ENCODE assay signal across 12 mouse cellular contexts in genomic region chr5:116822141-116822540, GRCm38 (mm10).
DNase-seq lines count a peak whose midpoint lies in the region; ATAC-seq lines count a peak whose summit lies in the region.
"Had no signal": no experiment of that assay in that cellular context is flagged by ENCODE, and none has a peak within 500 bp of the region (broad histone marks: within the 10 kb centered on the region; RNA-seq: fewer than 3 reads in every experiment).

No protein-coding gene starts in this region.

- 38% methylated on average over 14 of the region's 14 CpGs for WGBS in forebrain, embryonic 16.5 days
- WGBS in midbrain, embryonic 14.5 days, result 19% methylated on average over 14 of the region's 14 CpGs

- no peak overlapping the region for H3K4me2 ChIP-seq in forebrain, embryonic 16.5 days (ENCODE audit: low read length)
- peak overlapping the region; percentile 25; the same call in 1 of the 2 replicates for H3K4me2 ChIP-seq in midbrain, embryonic 14.5 days (ENCODE audit: low read length)
- H3K4me2 ChIP-seq: kidney, embryonic 15.5 days; liver, embryonic 11.5 days had no signal

- no peaks in the 10 kb centered on the region for H3K27me3 ChIP-seq in forebrain, embryonic 16.5 days (replicated peaks; ENCODE audit: control insufficient read depth, insufficient read depth, low read length)
- no peaks in the 10 kb centered on the region for H3K27me3 ChIP-seq in midbrain, embryonic 14.5 days (ENCODE audit: control insufficient read depth, insufficient read depth, low read length)
- H3K27me3 ChIP-seq: CH12.LX had no signal

- peak overlapping the region; percentile 13; the same call in 1 of the 2 replicates for H3K9ac ChIP-seq in forebrain, embryonic 16.5 days (replicated peaks; ENCODE audit: low read depth, low read length)
- peak overlapping the region; percentile 1; the same call in 1 of the 2 replicates for H3K9ac ChIP-seq in midbrain, embryonic 14.5 days (replicated peaks; ENCODE audit: low read length)
- H3K9ac ChIP-seq: kidney, embryonic 15.5 days had no signal

- DNase-seq in left cerebral cortex, adult 18-20 months (ENCODE audit: low spot score in 2 of 2), result peak; percentile 6 to 33
- no peak for DNase-seq in left cerebral cortex, adult 11 months (ENCODE audit: low spot score)
- DNase-seq in cerebellum, adult 9-11 months, result peak; percentile 14
- DNase-seq in midbrain, embryonic 14.5 days, result peak; percentile 82
- DNase-seq in kidney, postnatal 36 days, result no peak
- DNase-seq in ovary, postnatal 10 days (ENCODE audit: low spot score), result no peak
- DNase-seq: adrenal gland, postnatal 36 days; thymus, postnatal 14 days had no signal

- no peak overlapping the region for H3K27ac ChIP-seq in forebrain, embryonic 16.5 days (ENCODE audit: low read length)
- H3K27ac ChIP-seq in midbrain, embryonic 14.5 days (replicated peaks; ENCODE audit: low read depth, low read length), result peak overlapping the region; percentile 83
- H3K27ac ChIP-seq: kidney, embryonic 15.5 days had no signal

- no peaks in the 10 kb centered on the region for H3K9me3 ChIP-seq in forebrain, embryonic 16.5 days (ENCODE audit: control insufficient read depth, low read length)
- no peaks in the 10 kb centered on the region for H3K9me3 ChIP-seq in midbrain, embryonic 14.5 days (ENCODE audit: control insufficient read depth, low read length)
- H3K9me3 ChIP-seq: kidney, embryonic 15.5 days had no signal

- H3K36me3 ChIP-seq in forebrain, embryonic 16.5 days (ENCODE audit: control insufficient read depth, insufficient read depth), result no peaks in the 10 kb centered on the region
- H3K36me3 ChIP-seq in midbrain, embryonic 14.5 days (ENCODE audit: control insufficient read depth, insufficient read depth, low read length), result no peaks in the 10 kb centered on the region
- H3K36me3 ChIP-seq: kidney, embryonic 15.5 days had no signal

- ATAC-seq in forebrain, embryonic 16.5 days, result no peak; the same call in 1 of the 2 replicates
- peak; percentile 68 for ATAC-seq in midbrain, embryonic 14.5 days (ENCODE audit: low FRiP score, low TSS enrichment)

- no peak overlapping the region for H3K4me3 ChIP-seq in forebrain, embryonic 16.5 days (replicated peaks; ENCODE audit: low read length)
- no peak overlapping the region for H3K4me3 ChIP-seq in midbrain, embryonic 14.5 days (replicated peaks; ENCODE audit: low read depth, low read length)
- H3K4me3 ChIP-seq: kidney, embryonic 15.5 days had no signal

- H3K4me1 ChIP-seq in forebrain, embryonic 16.5 days (replicated peaks; ENCODE audit: control insufficient read depth, insufficient read depth, low read length), result no peaks in the 10 kb centered on the region; the same call in none of the 2 replicates
- H3K4me1 ChIP-seq in midbrain, embryonic 14.5 days (ENCODE audit: control insufficient read depth, insufficient read depth, low read length), result peaks cover 5% of the 10 kb centered on the region; the same call in 1 of the 2 replicates
- H3K4me1 ChIP-seq: kidney, embryonic 15.5 days had no signal

Comparison
In these comparisons a context has a peak if more than half of its experiments do, and no peak if none do; other contexts are left out.
1. DNase-seq: peak in left cerebral cortex, adult 18-20 months (2 of 2), cerebellum, adult 9-11 months (single experiment) and midbrain, embryonic 14.5 days (single experiment); none in left cerebral cortex, adult 11 months (single experiment), kidney, postnatal 36 days (0 of 2) and ovary, postnatal 10 days (single experiment).